Mouse (Mus musculus) heart, adult 2 months (tissue): ENCODE results near the gene Fgfr2.

Experiments used
- CTCF ChIP-seq: fragments of 200-600 bp; IDR thresholded peaks from 2 replicates; pipeline ENCODE4 v1.8.1; 2022; ENCODE audit warnings: antibody characterized with exemption, mild to moderate bottlenecking, moderate library complexity
- EP300 ChIP-seq: fragments of 200-500 bp; IDR thresholded peaks from 2 replicates; pipeline ENCODE4 v1.6.1; 2011; ENCODE audit warnings: low read depth, low read length, control low read depth; ENCODE audit not compliant: insufficient read depth
- POLR2A ChIP-seq: fragments of 200-500 bp; IDR thresholded peaks from 2 replicates; pipeline ENCODE4 v1.6.1; 2011; ENCODE audit warnings: mild to moderate bottlenecking, low read depth, low read length, control low read depth; ENCODE audit not compliant: insufficient read depth

GRCm38 (mm10) chr7:131539979-131540378, 1583.2 kb downstream of the Fgfr2 start:
- TF ChIP-seq CTCF (peak; percentile 90), POLR2A (no peak), EP300 (no peak)
